Mouse (Mus musculus): Measurements from ENCODE around the gene Igdcc4. TPM values are rescaled to one million over a fixed set of nuclear protein-coding genes. Genes with fewer than 3 reads are reported as not detected.

The Igdcc4 gene
- polyA plus RNA-seq, 1 experiment from 2014 or later: 13.5 TPM

GRCm38 (mm10) chr9:65178336-65179213, 77.3 kb downstream of the Igdcc4 start:
- H3K27ac ChIP-seq (replicated peaks; ENCODE audit: low read depth, low read length): peak overlapping the region; percentile 75
- H3K4me3 ChIP-seq (ENCODE audit: low read depth, low read length): no peak overlapping the region
- peaks cover 8% of the 10 kb centered on the region for H3K36me3 ChIP-seq (ENCODE audit: control insufficient read depth, insufficient read depth, low read length)
- DNase-seq (ENCODE audit: low spot score) (peak; percentile 59), ATAC-seq (ENCODE audit: insufficient number of reproducible peaks, low FRiP score, low TSS enrichment, low read depth) (peak; percentile 37; the same call in 1 of the 2 replicates)
- peaks cover 55% of the 10 kb centered on the region for H3K4me1 ChIP-seq (ENCODE audit: control insufficient read depth, insufficient read depth, low read length)
- H3K9ac ChIP-seq (ENCODE audit: low read length): peak overlapping the region; percentile 40
- H3K9me3 ChIP-seq (ENCODE audit: control insufficient read depth, low read length): no peaks in the 10 kb centered on the region
- peak overlapping the region; percentile 28; the same call in 1 of the 2 replicates for H3K4me2 ChIP-seq (ENCODE audit: low read depth, severe bottlenecking)
- 7% methylated on average over 22 of the region's 22 CpGs for WGBS
- H3K27me3 ChIP-seq (ENCODE audit: control insufficient read depth, insufficient read depth, low read length): no peaks in the 10 kb centered on the region

- WGBS: 22% methylated on average over 17 of the region's 17 CpGs
- H3K4me2 ChIP-seq (ENCODE audit: low read depth, severe bottlenecking): no peak overlapping the region
- no peaks in the 10 kb centered on the region for H3K27me3 ChIP-seq (ENCODE audit: control insufficient read depth, insufficient read depth, low read length)
- H3K27ac ChIP-seq (replicated peaks; ENCODE audit: low read depth, low read length): 0 out of 2 replicates have a peak overlapping the region, but pooled peaks have one; percentile 3
- H3K4me3 ChIP-seq (ENCODE audit: low read depth, low read length): no peak overlapping the region
- peaks cover 50% of the 10 kb centered on the region for H3K4me1 ChIP-seq (ENCODE audit: control insufficient read depth, insufficient read depth, low read length)
- DNase-seq (ENCODE audit: low spot score) (no peak), ATAC-seq (ENCODE audit: insufficient number of reproducible peaks, low FRiP score, low TSS enrichment, low read depth) (no peak)
- peaks cover 8% of the 10 kb centered on the region for H3K36me3 ChIP-seq (ENCODE audit: control insufficient read depth, insufficient read depth, low read length)
- H3K9me3 ChIP-seq (ENCODE audit: control insufficient read depth, low read length): no peaks in the 10 kb centered on the region
- no peak overlapping the region for H3K9ac ChIP-seq (ENCODE audit: low read length)
These were observed 78.7 kb downstream of the Igdcc4 start for GRCm38 (mm10) chr9:65179817-65180624.

Other genes with a start within 250 kb of the Igdcc4 start
- gene Slc24a1, start 149.9 kb upstream of the Igdcc4 start, polyA plus RNA-seq (2014; fragmentation: Nextera tagmentation; extraction: Ambion mirVana): 0.07 TPM in 2 replicates
- 77.0 and 80.7 TPM in 2 replicates for gene Ints14, start 140.6 kb upstream of the Igdcc4 start, polyA plus RNA-seq (2014; fragmentation: Nextera tagmentation; extraction: Ambion mirVana)
- gene Hacd3, start 79.8 kb upstream of the Igdcc4 start, polyA plus RNA-seq (2014; fragmentation: Nextera tagmentation; extraction: Ambion mirVana): 87.2 and 90.9 TPM in 2 replicates
- gene Dpp8, start 69.1 kb upstream of the Igdcc4 start, polyA plus RNA-seq (2014; fragmentation: Nextera tagmentation; extraction: Ambion mirVana): 30.5 and 31.1 TPM in 2 replicates
- gene Igdcc3, start 39.7 kb downstream of the Igdcc4 start, polyA plus RNA-seq (2014; fragmentation: Nextera tagmentation; extraction: Ambion mirVana): 44.5 and 46.2 TPM in 2 replicates
- gene Parp16, start 93.9 kb downstream of the Igdcc4 start, polyA plus RNA-seq (2014; fragmentation: Nextera tagmentation; extraction: Ambion mirVana): 7.2 and 8.2 TPM in 2 replicates
- gene Cilp, start 163.7 kb downstream of the Igdcc4 start, polyA plus RNA-seq (2014; fragmentation: Nextera tagmentation; extraction: Ambion mirVana): 0.11 TPM in 2 replicates
- gene Clpx, start 192.8 kb downstream of the Igdcc4 start, polyA plus RNA-seq (2014; fragmentation: Nextera tagmentation; extraction: Ambion mirVana): 54.1 and 59.1 TPM in 2 replicates
- gene Pdcd7, start 244.6 kb downstream of the Igdcc4 start, polyA plus RNA-seq (2014; fragmentation: Nextera tagmentation; extraction: Ambion mirVana): 16.8 and 17.7 TPM in 2 replicates

All from limb, embryonic 11.5 days (tissue).